Mouse (Mus musculus) liver, adult (tissue): ENCODE measurements around the gene Lect2.

ENCODE experiments used
- GATA4 ChIP-seq: IDR thresholded peaks from 2 replicates; pipeline ENCODE4 v1.6.1; 2014; ENCODE audit warnings: mild to moderate bottlenecking, low read length; ENCODE audit not compliant: insufficient replicate concordance

Gene Lect2

GRCm38 (mm10) chr13:56548401-56548800 lies at the start of gene Lect2:
Gene Lect2 (minus strand): TSS chr13:56548502.
- TF ChIP-seq GATA4 = peak; percentile 70; the same call in 1 of the 2 replicates

DNA sequence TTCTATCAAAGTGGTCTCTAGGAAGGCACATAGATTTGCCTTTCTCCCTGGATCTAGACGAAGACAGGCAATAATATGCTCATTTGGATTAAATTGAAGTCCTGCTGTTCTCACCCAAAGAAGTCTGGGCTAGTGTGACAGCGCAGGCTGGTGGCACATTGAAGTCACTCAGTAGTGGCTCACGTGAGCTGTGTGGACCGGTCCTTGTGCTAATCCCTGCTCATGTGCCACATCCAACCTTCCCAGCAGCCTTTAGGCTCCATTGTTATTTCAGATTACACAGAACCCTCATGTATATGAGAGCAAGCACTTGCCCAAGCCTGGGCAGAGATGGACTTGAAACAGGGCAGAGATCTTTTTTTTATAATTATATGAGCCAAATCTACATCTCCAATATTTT lies 49.0 kb upstream of the Lect2 start:
- no peak for TF ChIP-seq GATA4

- TF ChIP-seq GATA4 = no peak
Measured at GRCm38 (mm10) chr13:56595246-56595645, 46.9 kb upstream of the Lect2 start.

GRCm38 (mm10) chr13:56593961-56594391 lies 45.7 kb upstream of the Lect2 start:
- TF ChIP-seq GATA4 = no peak

- TF ChIP-seq GATA4 = no peak
Measured at GRCm38 (mm10) chr13:56593196-56593595, 44.9 kb upstream of the Lect2 start.

DNA sequence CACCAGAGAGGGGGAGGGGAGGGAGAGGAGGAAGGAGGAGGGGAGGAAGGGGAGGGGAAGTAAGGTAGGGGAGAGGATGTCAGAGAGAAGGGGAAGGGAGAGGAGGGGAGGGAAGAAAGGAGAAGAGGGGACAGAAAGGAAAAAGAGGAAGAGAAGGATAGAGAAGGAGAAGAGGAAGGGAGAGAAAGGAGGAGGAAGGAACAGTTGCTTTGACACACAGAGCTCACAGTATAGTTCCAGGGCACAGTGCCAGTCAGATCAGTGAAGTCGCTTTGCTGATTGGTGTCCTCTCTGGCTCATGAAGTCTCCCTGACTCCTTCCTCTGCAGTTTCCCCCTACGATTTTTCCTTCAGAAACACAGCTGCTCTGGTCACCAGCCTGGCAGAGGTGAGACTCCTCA lies 43.6 kb upstream of the Lect2 start:
- no peak for TF ChIP-seq GATA4

GRCm38 (mm10) chr13:56591191-56591590 lies 42.9 kb upstream of the Lect2 start:
- no peak for TF ChIP-seq GATA4

DNA sequence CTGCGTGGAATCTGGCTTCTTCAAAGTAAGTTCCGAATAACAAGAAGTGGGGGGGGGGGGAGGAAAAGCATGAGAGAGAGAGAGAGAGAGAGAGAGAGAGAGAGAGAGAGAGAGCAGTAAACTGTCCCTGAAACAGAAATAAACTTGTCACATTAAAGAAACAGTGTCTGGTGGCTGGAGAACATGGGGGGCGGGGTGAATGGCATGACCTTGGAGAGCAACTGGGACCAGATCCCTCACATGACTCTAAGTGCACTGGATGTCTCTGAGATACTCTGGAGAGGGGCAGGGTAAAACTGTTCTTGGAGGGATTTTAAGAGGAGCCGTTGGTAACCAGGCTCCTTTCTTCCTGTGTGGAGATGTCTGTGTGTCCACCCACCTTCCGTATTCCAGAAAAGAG lies 41.9 kb upstream of the Lect2 start:
- no peak for TF ChIP-seq GATA4

DNA sequence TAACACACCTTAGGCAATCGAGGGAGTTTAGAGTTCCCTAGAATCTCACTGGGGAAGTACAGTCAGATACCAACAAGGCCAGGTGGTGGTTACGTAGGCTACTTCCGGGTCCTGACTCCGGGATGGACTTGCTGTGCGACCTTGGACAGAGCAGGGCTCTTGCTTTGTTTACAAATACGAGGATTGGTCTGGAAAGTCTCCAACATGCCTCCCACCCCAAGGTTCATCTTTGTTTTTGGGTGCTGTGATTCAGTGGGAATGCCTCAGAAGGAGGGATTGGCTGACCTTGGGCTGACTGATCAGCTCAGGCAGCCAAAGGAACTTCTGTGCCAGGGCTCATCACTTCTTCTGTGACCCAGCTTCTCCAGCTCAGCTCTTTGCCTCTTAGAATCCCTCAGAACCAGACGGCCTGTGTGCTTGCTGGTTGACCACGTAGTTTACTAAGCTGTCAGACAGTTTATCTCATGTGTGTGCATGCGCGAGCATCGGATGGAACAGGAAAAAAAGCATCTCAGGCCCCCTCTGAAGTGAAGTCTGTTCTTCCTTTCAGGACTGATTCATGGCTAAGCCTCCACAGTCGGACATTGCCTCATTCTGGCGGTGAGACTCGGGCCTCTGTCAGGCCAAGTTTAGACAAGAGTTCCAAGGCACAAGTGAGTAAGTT lies 40.3 kb upstream of the Lect2 start:
- TF ChIP-seq GATA4 = no peak

DNA sequence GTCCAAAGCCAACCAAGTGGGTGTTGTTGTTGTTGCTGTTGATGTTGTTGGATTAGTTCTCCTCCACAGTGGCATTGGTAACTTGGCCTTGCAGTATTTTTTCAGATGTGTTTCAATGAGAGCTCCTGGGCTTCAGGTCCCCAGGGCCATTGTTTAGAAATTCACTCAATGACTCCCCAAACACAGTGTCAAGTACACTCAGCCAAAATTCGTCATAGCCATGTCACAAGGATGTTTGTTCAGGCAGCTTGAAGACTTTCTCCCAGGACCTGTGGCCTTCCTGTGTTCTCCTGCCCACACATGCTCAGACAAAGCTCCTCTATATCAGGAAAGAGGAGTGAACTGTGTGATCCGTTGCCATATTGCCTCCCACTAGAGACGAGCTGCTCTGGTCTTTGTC lies 37.7 kb upstream of the Lect2 start:
- TF ChIP-seq GATA4 = no peak

GRCm38 (mm10) chr13:56582720-56583119 lies 34.4 kb upstream of the Lect2 start:
- TF ChIP-seq GATA4 = no peak

GRCm38 (mm10) chr13:56581961-56582434 lies 33.7 kb upstream of the Lect2 start:
- no peak for TF ChIP-seq GATA4

DNA sequence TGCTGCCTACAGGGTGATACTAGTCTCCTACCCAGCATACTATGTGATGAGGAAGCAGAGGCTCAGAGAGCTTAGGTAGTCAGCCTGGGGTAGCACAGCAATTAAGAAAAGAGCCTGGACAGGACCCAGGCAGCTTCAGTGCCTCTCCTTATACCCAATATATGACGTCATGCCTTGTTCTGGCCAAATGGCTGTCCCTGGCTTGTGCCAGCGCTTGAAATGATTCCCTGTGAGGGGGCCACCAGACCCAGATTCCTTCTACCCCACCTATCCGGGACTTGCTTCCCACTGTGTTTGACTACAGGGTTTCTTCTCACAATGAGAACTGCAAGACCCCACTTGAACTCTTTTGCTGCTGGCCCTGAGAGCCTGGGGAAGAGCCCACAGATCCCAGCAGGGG lies 33.2 kb upstream of the Lect2 start:
- no peak for TF ChIP-seq GATA4

- TF ChIP-seq GATA4 = no peak
Measured at GRCm38 (mm10) chr13:56580450-56580849, 32.1 kb upstream of the Lect2 start.

DNA sequence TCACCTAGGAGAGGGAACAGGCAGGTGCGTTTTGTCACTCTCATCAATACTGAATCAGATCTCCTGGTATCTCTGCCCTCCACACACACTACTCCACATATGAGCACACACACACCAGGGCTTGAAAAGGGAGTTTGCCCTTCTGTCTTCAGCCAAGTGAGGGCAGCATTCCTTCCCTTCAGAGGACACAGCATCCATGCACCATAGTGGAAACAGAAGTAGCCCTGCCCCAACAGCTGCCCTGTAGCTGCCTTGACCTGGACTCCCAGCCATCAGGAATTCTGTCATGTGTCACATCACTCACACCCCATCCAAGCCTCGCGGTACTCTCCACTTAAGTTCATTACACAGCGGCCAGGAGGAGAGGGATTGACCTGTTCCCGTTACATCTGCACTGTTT lies 29.8 kb upstream of the Lect2 start:
- TF ChIP-seq GATA4 = no peak

GRCm38 (mm10) chr13:56575701-56576321 lies 27.5 kb upstream of the Lect2 start:
- no peak; the same call in 1 of the 2 replicates for TF ChIP-seq GATA4

DNA sequence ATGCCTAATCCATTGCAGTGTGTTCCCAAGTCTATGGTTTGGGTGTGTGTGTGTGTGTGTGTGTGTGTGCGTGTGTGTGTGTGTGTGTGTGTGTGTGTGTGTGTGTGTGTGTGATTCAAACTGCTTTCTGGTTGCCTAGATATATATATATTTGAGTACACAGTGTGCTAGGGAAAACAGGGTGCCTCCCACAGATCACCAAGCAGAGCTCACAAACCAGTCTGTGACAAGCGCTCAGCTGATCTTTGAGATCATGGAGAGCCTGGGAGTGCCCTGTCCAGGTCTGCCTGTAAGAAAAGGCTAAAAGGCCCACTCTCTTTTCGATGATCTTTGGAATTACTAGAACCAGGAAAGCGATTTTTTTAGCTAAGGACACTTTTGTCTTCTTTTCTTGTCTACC lies 26.8 kb upstream of the Lect2 start:
- no peak for TF ChIP-seq GATA4
